Mouse (Mus musculus) intestine, embryonic 16.5 days (tissue): Measurements from ENCODE around the gene Mcub. TPM values are rescaled to one million over a fixed set of nuclear protein-coding genes. Genes with fewer than 3 reads are reported as not detected.

Experiments
- ATAC-seq: fragments of 200-750 bp; cut with Nextera tagmentation; 2 replicates; pipeline ENCODE4 v1.8.0; 2017; ENCODE audit warnings: moderate TSS enrichment, moderate library complexity
- H3K27ac ChIP-seq: fragments of 300-500 bp; sonication (generic); 2 replicates; pipeline ENCODE4 v1.5.1; 2014; ENCODE audit warnings: mild to moderate bottlenecking, low read length
- H3K27me3 ChIP-seq: fragments of 300-500 bp; sonication (generic); replicated peaks from 2 replicates; pipeline ENCODE4 v1.6.1; 2014; ENCODE audit warnings: low read length, control low read depth, mixed read lengths; ENCODE audit not compliant: control insufficient read depth, insufficient read depth
- H3K36me3 ChIP-seq: fragments of 300-500 bp; sonication (generic); 2 replicates; pipeline ENCODE4 v1.6.1; 2014; ENCODE audit warnings: low read length, control low read depth; ENCODE audit not compliant: control insufficient read depth, insufficient read depth
- H3K4me1 ChIP-seq: fragments of 300-500 bp; sonication (generic); 2 replicates; pipeline ENCODE4 v1.6.1; 2014; ENCODE audit warnings: low read length, control low read depth, mixed read lengths; ENCODE audit not compliant: control insufficient read depth, insufficient read depth
- H3K4me2 ChIP-seq: fragments of 300-500 bp; sonication (generic); 2 replicates; pipeline ENCODE4 v1.6.1; 2014; ENCODE audit warnings: low read depth, low read length, control low read depth
- H3K4me3 ChIP-seq: fragments of 300-500 bp; sonication (generic); 2 replicates; pipeline ENCODE4 v1.5.1; 2014; ENCODE audit warnings: mild to moderate bottlenecking, low read length
- H3K9ac ChIP-seq: fragments of 300-500 bp; sonication (generic); 2 replicates; pipeline ENCODE4 v1.6.1; 2014; ENCODE audit warnings: low read depth, low read length
- H3K9me3 ChIP-seq: fragments of 300-500 bp; sonication (generic); 2 replicates; pipeline ENCODE4 v1.6.1; 2016; ENCODE audit warnings: low read length, control low read depth; ENCODE audit not compliant: control insufficient read depth
- WGBS: fragments of 180-500 bp; shearing (Covaris S2); extraction: QIAGEN DNeasy Blood & Tissue Kit; methylation state at CpG from one replicate; pipeline ENCODE4 v1.1.7; 2014; 5-methylcytosine and 5-hydroxymethylcytosine counted together
- polyA plus RNA-seq: library from polyadenylated mRNA; unstranded; fragments of >200 nt; fragmentation: Nextera tagmentation; extraction: Ambion mirVana; gene quantifications from 2 replicates; pipeline ENCODE4 v1.2.1, GENCODE M21; 2015

Gene Mcub
- polyA plus RNA-seq, 1 experiment from 2014 or later = 3.7 TPM

GRCm38 (mm10) chr3:129967874-129968273 is 2.1 kb downstream of the Mcub start:
- ATAC-seq = no peak
- peaks cover 13% of the 10 kb centered on the region; the same call in 1 of the 2 replicates for H3K27me3 ChIP-seq
- H3K4me2 ChIP-seq = no peak overlapping the region
- H3K4me1 ChIP-seq = peaks cover 13% of the 10 kb centered on the region
- H3K36me3 ChIP-seq = no peaks in the 10 kb centered on the region
- no peaks in the 10 kb centered on the region for H3K9me3 ChIP-seq
- 64% methylated on average over 9 of the region's 9 CpGs for WGBS
- no peak overlapping the region for H3K9ac ChIP-seq
- H3K27ac ChIP-seq = no peak overlapping the region
- H3K4me3 ChIP-seq = no peak overlapping the region

- H3K9ac ChIP-seq = no peak overlapping the region
- no peaks in the 10 kb centered on the region for H3K9me3 ChIP-seq
- H3K4me1 ChIP-seq = peaks cover 6% of the 10 kb centered on the region; the same call in 1 of the 2 replicates
- no peak overlapping the region for H3K4me3 ChIP-seq
- WGBS = 82% methylated on average over 8 of the region's 8 CpGs
- peaks cover 10% of the 10 kb centered on the region; the same call in 1 of the 2 replicates for H3K27me3 ChIP-seq
- no peak for ATAC-seq
- no peak overlapping the region for H3K27ac ChIP-seq
- H3K36me3 ChIP-seq = no peaks in the 10 kb centered on the region
- no peak overlapping the region for H3K4me2 ChIP-seq
Measured at GRCm38 (mm10) chr3:129964681-129965080, 5.3 kb downstream of the Mcub start.

GRCm38 (mm10) chr3:129962533-129962932 is 7.5 kb downstream of the Mcub start:
- ATAC-seq = no peak
- H3K9ac ChIP-seq = no peak overlapping the region
- no peak overlapping the region for H3K4me2 ChIP-seq
- H3K4me3 ChIP-seq = no peak overlapping the region
- H3K36me3 ChIP-seq = no peaks in the 10 kb centered on the region
- H3K9me3 ChIP-seq = no peaks in the 10 kb centered on the region
- no peak overlapping the region for H3K27ac ChIP-seq
- 61% methylated on average over 8 of the region's 8 CpGs for WGBS
- H3K27me3 ChIP-seq = no peaks in the 10 kb centered on the region; the same call in 1 of the 2 replicates
- no peaks in the 10 kb centered on the region for H3K4me1 ChIP-seq

GRCm38 (mm10) chr3:129953296-129953695 is 16.7 kb downstream of the Mcub start:
- Histone ChIP-seq H3K27me3 (no peaks in the 10 kb centered on the region), H3K4me3 (no peak overlapping the region), H3K9ac (no peak overlapping the region), H3K9me3 (no peaks in the 10 kb centered on the region), H3K4me1 (no peaks in the 10 kb centered on the region), H3K36me3 (no peaks in the 10 kb centered on the region), H3K27ac (no peak overlapping the region), H3K4me2 (no peak overlapping the region)
- no peak for ATAC-seq
- 83% methylated on average over 4 of the region's 4 CpGs for WGBS

- WGBS = 79% methylated on average over 5 of the region's 5 CpGs
- H3K27me3 ChIP-seq = no peaks in the 10 kb centered on the region
Measured at GRCm38 (mm10) chr3:129949158-129949773, 20.7 kb downstream of the Mcub start.

GRCm38 (mm10) chr3:129948359-129948758 is 21.6 kb downstream of the Mcub start:
- no peak for ATAC-seq
- Histone ChIP-seq H3K27me3 (no peaks in the 10 kb centered on the region), H3K9me3 (no peaks in the 10 kb centered on the region), H3K4me1 (no peaks in the 10 kb centered on the region), H3K9ac (no peak overlapping the region), H3K36me3 (no peaks in the 10 kb centered on the region), H3K4me3 (no peak overlapping the region), H3K27ac (no peak overlapping the region), H3K4me2 (no peak overlapping the region)
- WGBS = 81% methylated on average over 5 of the region's 5 CpGs

More at GRCm38 (mm10) chr3:129949158-129949773, 20.7 kb downstream of the Mcub start:
- Histone ChIP-seq H3K9ac (no peak overlapping the region), H3K4me2 (no peak overlapping the region), H3K9me3 (no peaks in the 10 kb centered on the region), H3K27ac (no peak overlapping the region), H3K36me3 (no peaks in the 10 kb centered on the region), H3K4me3 (no peak overlapping the region), H3K4me1 (no peaks in the 10 kb centered on the region)
- ATAC-seq = no peak

- H3K4me3 ChIP-seq = no peak overlapping the region
- H3K9ac ChIP-seq = no peak overlapping the region
- no peak overlapping the region for H3K27ac ChIP-seq
- no peak for ATAC-seq
- no peaks in the 10 kb centered on the region for H3K27me3 ChIP-seq
- H3K36me3 ChIP-seq = no peaks in the 10 kb centered on the region
- 46% methylated on average over 5 of the region's 5 CpGs for whole genome bisulfite sequencing
- no peaks in the 10 kb centered on the region for H3K4me1 ChIP-seq
- no peak overlapping the region for H3K4me2 ChIP-seq
- no peaks in the 10 kb centered on the region for H3K9me3 ChIP-seq
Measured at GRCm38 (mm10) chr3:129946217-129946914, 23.6 kb downstream of the Mcub start.

GRCm38 (mm10) chr3:129943813-129944212 is 26.2 kb downstream of the Mcub start:
- Histone ChIP-seq H3K36me3 (no peaks in the 10 kb centered on the region), H3K4me1 (no peaks in the 10 kb centered on the region), H3K27ac (no peak overlapping the region), H3K9ac (no peak overlapping the region), H3K4me3 (no peak overlapping the region), H3K9me3 (no peaks in the 10 kb centered on the region), H3K27me3 (no peaks in the 10 kb centered on the region), H3K4me2 (no peak overlapping the region)
- no peak for ATAC-seq
- 65% methylated on average over 4 of the region's 4 CpGs for WGBS

GRCm38 (mm10) chr3:129941291-129941690 is 28.7 kb downstream of the Mcub start:
- Histone ChIP-seq H3K27me3 (no peaks in the 10 kb centered on the region), H3K27ac (no peak overlapping the region), H3K9ac (no peak overlapping the region), H3K4me2 (no peak overlapping the region), H3K4me3 (no peak overlapping the region), H3K4me1 (no peaks in the 10 kb centered on the region), H3K9me3 (no peaks in the 10 kb centered on the region), H3K36me3 (no peaks in the 10 kb centered on the region)
- WGBS = 92% methylated on average over 1 of the region's 1 CpGs
- no peak for ATAC-seq
